Mouse (Mus musculus): ENCODE measurements around the gene Sugp2. TPM values are rescaled to one million over a fixed set of nuclear protein-coding genes. Genes with fewer than 3 reads are reported as not detected.

Sugp2 gene
- total and polyA plus RNA-seq, 3 experiments: 10.0 to 23.6 (median 20.1) TPM

Other genes starting within 250 kb of the Sugp2 start
Only the 20 nearest of the 22 such genes appear.
- gene Mau2, start 191.5 kb upstream of the Sugp2 start, total RNA-seq (2012; rRNA removed): 37.2 and 38.4 TPM in 2 replicates
- gene Mau2, start 191.5 kb upstream of the Sugp2 start, total RNA-seq (2014; rRNA removed): 24.4 and 25.5 TPM in 2 replicates
- gene Mau2, start 191.5 kb upstream of the Sugp2 start, polyA plus RNA-seq (2012; ENCODE audit: insufficient read length, low read depth): 15.7 and 19.5 TPM in 2 replicates
- gene Sugp1, start 191.4 kb upstream of the Sugp2 start, total RNA-seq (2012; rRNA removed): 21.8 and 24.0 TPM in 2 replicates
- 5.0 and 5.3 TPM in 2 replicates for gene Sugp1, start 191.4 kb upstream of the Sugp2 start, total RNA-seq (2014; rRNA removed)
- 43.9 and 44.2 TPM in 2 replicates for gene Sugp1, start 191.4 kb upstream of the Sugp2 start, polyA plus RNA-seq (2012; ENCODE audit: insufficient read length, low read depth)
- gene Tm6sf2, start 161.3 kb upstream of the Sugp2 start, total RNA-seq (2012; rRNA removed): 1.9 and 2.4 TPM in 2 replicates
- 0.22 and 0.40 TPM in 2 replicates for gene Tm6sf2, start 161.3 kb upstream of the Sugp2 start, total RNA-seq (2014; rRNA removed)
- 1.8 and 2.6 TPM in 2 replicates for gene Tm6sf2, start 161.3 kb upstream of the Sugp2 start, polyA plus RNA-seq (2012; ENCODE audit: insufficient read length, low read depth)
- 0.29 and 0.30 TPM in 2 replicates for gene Hapln4, start 150.8 kb upstream of the Sugp2 start, total RNA-seq (2012; rRNA removed)
- gene Hapln4, start 150.8 kb upstream of the Sugp2 start, total RNA-seq (2014; rRNA removed): 0.07 and 0.08 TPM in 2 replicates
- gene Hapln4, start 150.8 kb upstream of the Sugp2 start, polyA plus RNA-seq (2012; ENCODE audit: insufficient read length, low read depth): 0.20 and 0.30 TPM in 2 replicates
- 2.1 and 2.6 TPM in 2 replicates for gene Ncan, start 113.4 kb upstream of the Sugp2 start, total RNA-seq (2012; rRNA removed)
- gene Ncan, start 113.4 kb upstream of the Sugp2 start, total RNA-seq (2014; rRNA removed): 3.5 and 3.9 TPM in 2 replicates
- gene Ncan, start 113.4 kb upstream of the Sugp2 start, polyA plus RNA-seq (2012; ENCODE audit: insufficient read length, low read depth): 5.3 and 6.0 TPM in 2 replicates
- 22.7 and 27.4 TPM in 2 replicates for gene Nr2c2ap, start 102.9 kb upstream of the Sugp2 start, total RNA-seq (2012; rRNA removed)
- 15.6 and 16.4 TPM in 2 replicates for gene Nr2c2ap, start 102.9 kb upstream of the Sugp2 start, total RNA-seq (2014; rRNA removed)
- gene Nr2c2ap, start 102.9 kb upstream of the Sugp2 start, polyA plus RNA-seq (2012; ENCODE audit: insufficient read length, low read depth): 61.3 and 71.3 TPM in 2 replicates
- 13.8 and 17.2 TPM in 2 replicates for gene Rfxank, start 95.1 kb upstream of the Sugp2 start, total RNA-seq (2012; rRNA removed)
- gene Rfxank, start 95.1 kb upstream of the Sugp2 start, total RNA-seq (2014; rRNA removed): 10.5 and 13.4 TPM in 2 replicates
- 9.5 and 12.3 TPM in 2 replicates for gene Rfxank, start 95.1 kb upstream of the Sugp2 start, polyA plus RNA-seq (2012; ENCODE audit: insufficient read length, low read depth)
- 56.4 and 63.9 TPM in 2 replicates for gene Borcs8, start 94.7 kb upstream of the Sugp2 start, total RNA-seq (2012; rRNA removed)
- gene Borcs8, start 94.7 kb upstream of the Sugp2 start, total RNA-seq (2014; rRNA removed): 22.2 and 28.7 TPM in 2 replicates
- 44.0 and 45.8 TPM in 2 replicates for gene Borcs8, start 94.7 kb upstream of the Sugp2 start, polyA plus RNA-seq (2012; ENCODE audit: insufficient read length, low read depth)
- gene Mef2b, start 94.5 kb upstream of the Sugp2 start, total RNA-seq (2012; rRNA removed): 194 and 232 TPM in 2 replicates
- gene Mef2b, start 94.5 kb upstream of the Sugp2 start, total RNA-seq (2014; rRNA removed): 60.1 and 61.0 TPM in 2 replicates
- 130 and 168 TPM in 2 replicates for gene Mef2b, start 94.5 kb upstream of the Sugp2 start, polyA plus RNA-seq (2012; ENCODE audit: insufficient read length, low read depth)
- gene Tmem161a, start 61.9 kb upstream of the Sugp2 start, total RNA-seq (2012; rRNA removed): 54.2 and 65.0 TPM in 2 replicates
- gene Tmem161a, start 61.9 kb upstream of the Sugp2 start, total RNA-seq (2014; rRNA removed): 68.2 and 73.6 TPM in 2 replicates
- gene Tmem161a, start 61.9 kb upstream of the Sugp2 start, polyA plus RNA-seq (2012; ENCODE audit: insufficient read length, low read depth): 42.3 and 48.5 TPM in 2 replicates
- 2.5 and 3.0 TPM in 2 replicates for gene Slc25a42, start 21.9 kb upstream of the Sugp2 start, total RNA-seq (2012; rRNA removed)
- 0.63 and 0.80 TPM in 2 replicates for gene Slc25a42, start 21.9 kb upstream of the Sugp2 start, total RNA-seq (2014; rRNA removed)
- 2.9 and 3.4 TPM in 2 replicates for gene Slc25a42, start 21.9 kb upstream of the Sugp2 start, polyA plus RNA-seq (2012; ENCODE audit: insufficient read length, low read depth)
- gene Armc6, start 240 bp downstream of the Sugp2 start, total RNA-seq (2012; rRNA removed): 31.1 and 39.2 TPM in 2 replicates
- gene Armc6, start 240 bp downstream of the Sugp2 start, total RNA-seq (2014; rRNA removed): 21.6 and 23.7 TPM in 2 replicates
- gene Armc6, start 240 bp downstream of the Sugp2 start, polyA plus RNA-seq (2012; ENCODE audit: insufficient read length, low read depth): 20.0 and 20.7 TPM in 2 replicates
- gene Homer3, start 48.6 kb downstream of the Sugp2 start, total RNA-seq (2012; rRNA removed): 12.5 and 14.0 TPM in 2 replicates
- 7.5 and 9.0 TPM in 2 replicates for gene Homer3, start 48.6 kb downstream of the Sugp2 start, total RNA-seq (2014; rRNA removed)
- 11.8 TPM in 2 replicates for gene Homer3, start 48.6 kb downstream of the Sugp2 start, polyA plus RNA-seq (2012; ENCODE audit: insufficient read length, low read depth)
- 76.6 and 77.3 TPM in 2 replicates for gene Ddx49, start 68.3 kb downstream of the Sugp2 start, total RNA-seq (2012; rRNA removed)
- 58.9 and 64.9 TPM in 2 replicates for gene Ddx49, start 68.3 kb downstream of the Sugp2 start, total RNA-seq (2014; rRNA removed)
- 98.4 and 129 TPM in 2 replicates for gene Ddx49, start 68.3 kb downstream of the Sugp2 start, polyA plus RNA-seq (2012; ENCODE audit: insufficient read length, low read depth)
- gene Cope, start 68.3 kb downstream of the Sugp2 start, total RNA-seq (2012; rRNA removed): 204 and 243 TPM in 2 replicates
- gene Cope, start 68.3 kb downstream of the Sugp2 start, total RNA-seq (2014; rRNA removed): 134 and 139 TPM in 2 replicates
- gene Cope, start 68.3 kb downstream of the Sugp2 start, polyA plus RNA-seq (2012; ENCODE audit: insufficient read length, low read depth): 148 and 191 TPM in 2 replicates
- 0.13 TPM in 1 of 2 replicates, not detected in the other for gene Cers1, start 81.5 kb downstream of the Sugp2 start, total RNA-seq (2012; rRNA removed)
- gene Cers1, start 81.5 kb downstream of the Sugp2 start, total RNA-seq (2014; rRNA removed): not detected in 2 replicates
- not detected in 2 replicates for gene Cers1, start 81.5 kb downstream of the Sugp2 start, polyA plus RNA-seq (2012; ENCODE audit: insufficient read length, low read depth)
- 0.08 and 0.17 TPM in 2 replicates for gene Gdf1, start 95.6 kb downstream of the Sugp2 start, total RNA-seq (2012; rRNA removed)
- gene Gdf1, start 95.6 kb downstream of the Sugp2 start, total RNA-seq (2014; rRNA removed): not detected in 2 replicates
- gene Gdf1, start 95.6 kb downstream of the Sugp2 start, polyA plus RNA-seq (2012; ENCODE audit: insufficient read length, low read depth): 0.26 TPM in 1 of 2 replicates, not detected in the other
- 39.6 and 45.7 TPM in 2 replicates for gene Upf1, start 119.1 kb downstream of the Sugp2 start, total RNA-seq (2012; rRNA removed)
- gene Upf1, start 119.1 kb downstream of the Sugp2 start, total RNA-seq (2014; rRNA removed): 27.0 and 31.1 TPM in 2 replicates
- 42.4 and 44.4 TPM in 2 replicates for gene Upf1, start 119.1 kb downstream of the Sugp2 start, polyA plus RNA-seq (2012; ENCODE audit: insufficient read length, low read depth)
- gene Comp, start 139.3 kb downstream of the Sugp2 start, total RNA-seq (2012; rRNA removed): 0.08 and 0.13 TPM in 2 replicates
- gene Comp, start 139.3 kb downstream of the Sugp2 start, total RNA-seq (2014; rRNA removed): not detected in 2 replicates
- 0.16 TPM in 1 of 2 replicates, not detected in the other for gene Comp, start 139.3 kb downstream of the Sugp2 start, polyA plus RNA-seq (2012; ENCODE audit: insufficient read length, low read depth)
- gene Crtc1, start 205.4 kb downstream of the Sugp2 start, total RNA-seq (2012; rRNA removed): 1.8 and 2.0 TPM in 2 replicates
- 1.3 and 2.2 TPM in 2 replicates for gene Crtc1, start 205.4 kb downstream of the Sugp2 start, total RNA-seq (2014; rRNA removed)
- gene Crtc1, start 205.4 kb downstream of the Sugp2 start, polyA plus RNA-seq (2012; ENCODE audit: insufficient read length, low read depth): 8.2 and 8.6 TPM in 2 replicates

All from CH12.LX (cell line).